Mouse (Mus musculus): ENCODE measurements around the gene 9430007A20Rik. TPM values are rescaled to one million over a fixed set of nuclear protein-coding genes. Genes with fewer than 3 reads are reported as not detected.

The 9430007A20Rik gene
- not detected in 2 replicates for polyA plus RNA-seq (2012)

DNA sequence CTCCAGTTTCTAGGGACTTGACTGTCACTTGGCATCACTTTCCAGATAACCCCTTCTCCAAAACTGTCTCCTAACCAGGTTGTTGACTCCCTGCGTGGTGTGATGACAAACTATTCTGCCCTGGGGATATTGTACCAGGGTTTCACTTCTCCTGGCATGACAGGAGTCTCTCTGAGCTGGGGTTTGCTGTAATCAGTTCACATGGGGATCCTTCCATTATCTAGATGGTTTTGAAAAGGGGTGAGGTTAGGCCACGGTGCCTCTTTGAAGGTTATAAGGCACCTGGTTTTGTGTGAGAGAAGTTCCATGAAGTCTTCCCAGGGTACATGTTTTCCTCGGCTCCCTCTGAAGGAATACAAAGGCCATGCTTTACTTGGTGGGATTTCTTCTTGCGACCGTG is at the start of gene 9430007A20Rik:
9430007A20Rik (plus strand) TSS at position 301 of the 400 bp plus-strand sequence.
- no peak for TF ChIP-seq GATA1 (IDR thresholded peaks at IDR 0.05; ENCODE audit: low read length)

- TF ChIP-seq GATA1 (IDR thresholded peaks at IDR 0.05; ENCODE audit: low read length) = no peak
These were observed 26.3 kb upstream of the 9430007A20Rik start for GRCm38 (mm10) chr4:144493331-144493730.

GRCm38 (mm10) chr4:144506518-144506917 is 13.1 kb upstream of the 9430007A20Rik start:
- TF ChIP-seq GATA1 (IDR thresholded peaks at IDR 0.05; ENCODE audit: low read length) = no peak

DNA sequence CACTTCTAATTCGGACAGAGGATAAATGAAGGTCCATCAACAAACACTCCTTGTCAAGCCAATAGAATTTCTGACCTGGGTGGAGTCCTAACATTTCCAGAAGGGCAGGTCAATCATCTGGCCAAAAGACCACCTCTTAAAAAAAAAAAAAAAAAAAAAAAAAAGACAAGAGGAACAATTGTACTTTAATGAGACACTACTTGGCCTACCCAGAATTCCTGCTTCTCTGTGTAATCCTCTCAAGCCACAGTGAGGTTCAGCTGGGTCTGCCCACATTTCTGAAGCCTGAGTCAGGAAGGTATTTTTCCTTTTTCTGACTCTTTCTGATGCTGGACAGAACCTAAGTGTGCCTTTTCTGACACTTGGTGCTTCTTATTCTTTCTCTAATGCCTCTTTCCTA is 25.1 kb downstream of the 9430007A20Rik start:
- no peak for TF ChIP-seq GATA1 (IDR thresholded peaks at IDR 0.05; ENCODE audit: low read length)

- TF ChIP-seq GATA1 (IDR thresholded peaks at IDR 0.05; ENCODE audit: low read length) = no peak
These were observed 31.5 kb downstream of the 9430007A20Rik start for GRCm38 (mm10) chr4:144551156-144551555.

DNA sequence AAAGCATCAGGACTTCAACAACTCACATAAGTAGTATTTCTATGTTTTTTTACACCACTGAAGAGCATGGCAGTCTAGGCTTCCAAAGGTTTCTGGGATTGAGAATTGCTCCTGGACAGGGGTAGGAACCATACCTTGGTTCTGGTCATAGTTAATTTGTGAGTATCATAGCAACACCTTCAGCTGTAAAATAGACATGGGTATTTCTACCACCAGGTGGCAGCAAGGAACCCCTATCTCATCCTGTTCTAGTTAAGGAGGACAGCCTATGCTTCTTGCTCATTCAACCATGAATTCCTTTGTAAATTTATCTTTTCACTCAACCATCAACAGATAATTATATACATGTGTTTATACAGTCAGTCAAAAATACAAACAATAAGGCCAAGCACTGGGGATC is 40.2 kb downstream of the 9430007A20Rik start:
- no peak for TF ChIP-seq GATA1 (IDR thresholded peaks at IDR 0.05; ENCODE audit: low read length)

GRCm38 (mm10) chr4:144561205-144561604 is 41.6 kb downstream of the 9430007A20Rik start:
- TF ChIP-seq GATA1 (IDR thresholded peaks at IDR 0.05; ENCODE audit: low read length) = no peak

- TF ChIP-seq GATA1 (IDR thresholded peaks at IDR 0.05; ENCODE audit: low read length) = no peak
These were observed 45.4 kb downstream of the 9430007A20Rik start, which contains the start of gene Gm13124 for GRCm38 (mm10) chr4:144565034-144565433. TSS of gene Gm13124 (minus strand) at chr4:144565134.

DNA sequence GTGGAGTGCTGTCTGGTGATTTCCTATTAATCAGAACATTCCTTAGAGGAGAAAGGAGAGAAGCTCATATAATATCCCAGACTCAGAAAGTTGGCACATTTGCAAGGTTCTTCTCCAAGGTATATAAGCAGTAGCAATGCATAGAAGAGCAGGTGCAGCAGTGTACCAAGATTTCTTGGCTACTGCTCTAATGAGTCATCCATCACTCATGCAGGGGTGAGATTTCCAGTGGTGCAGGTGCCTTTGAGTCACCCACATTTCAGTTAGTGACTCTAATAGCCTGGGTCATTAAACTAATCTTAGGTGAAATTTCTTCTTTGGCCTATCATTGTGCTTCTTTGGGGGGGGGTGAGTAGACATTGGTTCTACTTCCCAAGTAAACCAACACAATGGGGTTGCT is 48.1 kb downstream of the 9430007A20Rik start:
- no peak for TF ChIP-seq GATA1 (IDR thresholded peaks at IDR 0.05; ENCODE audit: low read length)

Other genes starting within 250 kb of the 9430007A20Rik start
- not detected in 2 replicates for gene Pramel5, start 239.3 kb upstream of the 9430007A20Rik start, polyA plus RNA-seq (2012)
- gene Gm13128, start 189.6 kb upstream of the 9430007A20Rik start, polyA plus RNA-seq (2012) = not detected in 2 replicates
- not detected in 2 replicates for gene Gm13119, start 161.9 kb upstream of the 9430007A20Rik start, polyA plus RNA-seq (2012)
- gene Pramef20, start 141.9 kb upstream of the 9430007A20Rik start, polyA plus RNA-seq (2012) = not detected in 2 replicates
- gene Pramef12, start 111.4 kb upstream of the 9430007A20Rik start, polyA plus RNA-seq (2012) = not detected in 2 replicates
- gene 1700012P22Rik, start 81.0 kb upstream of the 9430007A20Rik start, polyA plus RNA-seq (2012) = not detected in 2 replicates
- not detected in 2 replicates for gene Gm9944, start 66.5 kb upstream of the 9430007A20Rik start, polyA plus RNA-seq (2012)
- gene Aadacl3, start 56.1 kb upstream of the 9430007A20Rik start, polyA plus RNA-seq (2012) = not detected in 2 replicates
- not detected in 2 replicates for gene Gm13124, start 45.3 kb downstream of the 9430007A20Rik start, polyA plus RNA-seq (2012)
- not detected in 2 replicates for gene Aadacl4, start 93.9 kb downstream of the 9430007A20Rik start, polyA plus RNA-seq (2012)
- not detected in 2 replicates for gene Gm436, start 166.5 kb downstream of the 9430007A20Rik start, polyA plus RNA-seq (2012)
- not detected in 2 replicates for gene Gm13178, start 201.6 kb downstream of the 9430007A20Rik start, polyA plus RNA-seq (2012)

Data from G1E-ER4 (cell line).